Mouse (Mus musculus): ENCODE measurements around the gene 1700015F17Rik.

The 1700015F17Rik gene

GRCm38 (mm10) chr5:5479043-5479442, at the start of gene 1700015F17Rik:
Gene 1700015F17Rik, minus strand, starts transcription at chr5:5479143.
- no peak for DNase-seq (ENCODE audit: low read depth, low spot score)

GRCm38 (mm10) chr5:5515411-5515810, 36.5 kb upstream of the 1700015F17Rik start:
- no peak for DNase-seq (ENCODE audit: low read depth, low spot score)

GRCm38 (mm10) chr5:5514196-5515076, 35.5 kb upstream of the 1700015F17Rik start, which contains the start of gene Cldn12:
Gene Cldn12, minus strand, starts transcription at chr5:5514958.
- DNase-seq (ENCODE audit: low read depth, low spot score): peak; percentile 82

- no peak for DNase-seq (ENCODE audit: low read depth, low spot score)
Measured at GRCm38 (mm10) chr5:5511401-5511800, 32.5 kb upstream of the 1700015F17Rik start.

GRCm38 (mm10) chr5:5510989-5511388, 32.0 kb upstream of the 1700015F17Rik start:
- no peak for DNase-seq (ENCODE audit: low read depth, low spot score)

- DNase-seq (ENCODE audit: low read depth, low spot score): no peak
Measured at GRCm38 (mm10) chr5:5510304-5510887, 31.5 kb upstream of the 1700015F17Rik start.

- DNase-seq (ENCODE audit: low read depth, low spot score): no peak
Measured at GRCm38 (mm10) chr5:5508231-5508630, 29.3 kb upstream of the 1700015F17Rik start.

GRCm38 (mm10) chr5:5507701-5508225, 28.8 kb upstream of the 1700015F17Rik start:
- peak; percentile 26 for DNase-seq (ENCODE audit: low read depth, low spot score)

GRCm38 (mm10) chr5:5504456-5504855, 25.5 kb upstream of the 1700015F17Rik start:
- no peak for DNase-seq (ENCODE audit: low read depth, low spot score)

- DNase-seq (ENCODE audit: low read depth, low spot score): no peak
Measured at GRCm38 (mm10) chr5:5503381-5503780, 24.4 kb upstream of the 1700015F17Rik start.

GRCm38 (mm10) chr5:5501583-5501982, 22.6 kb upstream of the 1700015F17Rik start:
- no peak for DNase-seq (ENCODE audit: low read depth, low spot score)

- no peak for DNase-seq (ENCODE audit: low read depth, low spot score)
Measured at GRCm38 (mm10) chr5:5496393-5496792, 17.4 kb upstream of the 1700015F17Rik start.

GRCm38 (mm10) chr5:5495042-5495441, 16.1 kb upstream of the 1700015F17Rik start:
- no peak for DNase-seq (ENCODE audit: low read depth, low spot score)

- peak; percentile 47 for DNase-seq (ENCODE audit: low read depth, low spot score)
Measured at GRCm38 (mm10) chr5:5494269-5495005, 15.5 kb upstream of the 1700015F17Rik start.

- DNase-seq (ENCODE audit: low read depth, low spot score): no peak
Measured at GRCm38 (mm10) chr5:5492163-5492562, 13.2 kb upstream of the 1700015F17Rik start.

- peak; percentile 10 for DNase-seq (ENCODE audit: low read depth, low spot score)
Measured at GRCm38 (mm10) chr5:5486071-5486470, 7.1 kb upstream of the 1700015F17Rik start.

GRCm38 (mm10) chr5:5483254-5483858, 4.4 kb upstream of the 1700015F17Rik start:
- no peak for DNase-seq (ENCODE audit: low read depth, low spot score)

- peak; percentile 49 for DNase-seq (ENCODE audit: low read depth, low spot score)
Measured at GRCm38 (mm10) chr5:5481662-5482061, 2.7 kb upstream of the 1700015F17Rik start.

GRCm38 (mm10) chr5:5476133-5476532, 2.8 kb downstream of the 1700015F17Rik start:
- no peak for DNase-seq (ENCODE audit: low read depth, low spot score)

GRCm38 (mm10) chr5:5465256-5465655, 13.7 kb downstream of the 1700015F17Rik start:
- peak; percentile 24 for DNase-seq (ENCODE audit: low read depth, low spot score)

GRCm38 (mm10) chr5:5431746-5432438, 47.1 kb downstream of the 1700015F17Rik start:
- no peak for DNase-seq (ENCODE audit: low read depth, low spot score)
